Mouse (Mus musculus) ovary, postnatal 10 days (tissue): Measurements from ENCODE around the gene Defb28.

Source experiments
- DNase-seq: peaks from one replicate; pipeline ENCODE4 v3.0.0; 2022; ENCODE audit warnings: low spot score

Gene Defb28

DNA sequence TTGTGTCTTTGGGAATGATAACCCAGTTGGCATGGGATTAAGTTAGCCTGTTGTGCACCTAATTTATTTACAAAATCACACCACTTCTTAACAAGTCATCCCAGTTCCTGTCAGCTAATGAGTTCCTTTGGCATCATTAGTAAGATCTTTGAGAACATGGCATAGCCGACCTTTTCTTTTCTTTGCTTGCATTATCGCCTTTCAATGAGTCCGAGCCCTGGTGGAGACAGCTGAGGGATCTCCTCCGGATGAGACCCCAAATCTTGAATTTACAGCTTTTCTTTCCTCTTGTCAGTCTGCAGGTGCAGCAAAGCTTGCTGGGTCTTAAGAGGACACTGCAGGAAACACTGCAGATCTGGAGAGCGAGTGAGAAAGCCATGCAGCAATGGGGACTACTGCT, 51.0 kb downstream of the Defb28 start, which contains the start of gene Gm17416:
Gene Gm17416 (plus strand): TSS at position 301 of the 400 bp plus-strand sequence.
- no peak for DNase-seq

DNA sequence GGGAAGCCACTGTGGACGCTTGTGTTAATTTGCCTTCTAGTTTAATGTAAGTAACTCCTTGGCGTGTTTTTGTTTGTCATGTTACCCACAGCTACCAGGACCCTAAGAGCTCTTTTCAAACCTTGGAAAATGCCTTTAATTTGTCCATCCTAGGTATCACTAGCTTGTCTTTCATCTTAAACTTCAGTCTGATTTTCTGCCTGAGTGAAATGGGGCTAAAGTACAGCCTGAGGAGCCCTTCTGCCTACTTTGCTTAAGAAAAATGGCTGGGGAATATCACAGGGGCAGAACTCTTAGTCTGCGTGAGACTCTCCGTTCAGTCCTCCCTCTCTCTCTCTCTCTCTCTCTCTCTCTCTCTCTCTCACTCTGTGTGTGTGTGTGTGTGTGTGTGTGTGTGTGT, 51.8 kb downstream of the Defb28 start:
- no peak for DNase-seq

DNA sequence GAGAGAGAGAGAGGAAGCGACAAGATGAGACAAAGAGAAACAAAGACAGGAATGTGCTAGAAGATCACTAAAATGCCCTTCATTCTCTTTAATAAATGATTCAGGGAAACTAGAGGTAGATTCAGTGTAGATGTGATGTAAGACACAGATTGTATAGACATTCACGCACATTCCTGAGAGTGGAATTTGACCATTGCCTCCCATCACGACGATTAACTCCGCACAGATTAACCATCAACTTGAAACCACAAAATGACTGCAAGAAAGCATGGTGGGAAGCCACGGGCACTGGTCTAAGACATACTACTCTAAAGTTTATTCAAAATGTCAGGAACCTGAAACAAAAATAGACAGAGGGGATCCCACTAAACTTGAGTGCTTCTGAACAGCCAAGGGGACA, 52.3 kb downstream of the Defb28 start:
- DNase-seq: no peak
